Mouse (Mus musculus): ENCODE results near the gene Sugct.
"Not testable (repeated sequence)": the region's sequence is repeated elsewhere in the genome, so short reads cannot be mapped to it uniquely, and the experiment has no call there.

DNA sequence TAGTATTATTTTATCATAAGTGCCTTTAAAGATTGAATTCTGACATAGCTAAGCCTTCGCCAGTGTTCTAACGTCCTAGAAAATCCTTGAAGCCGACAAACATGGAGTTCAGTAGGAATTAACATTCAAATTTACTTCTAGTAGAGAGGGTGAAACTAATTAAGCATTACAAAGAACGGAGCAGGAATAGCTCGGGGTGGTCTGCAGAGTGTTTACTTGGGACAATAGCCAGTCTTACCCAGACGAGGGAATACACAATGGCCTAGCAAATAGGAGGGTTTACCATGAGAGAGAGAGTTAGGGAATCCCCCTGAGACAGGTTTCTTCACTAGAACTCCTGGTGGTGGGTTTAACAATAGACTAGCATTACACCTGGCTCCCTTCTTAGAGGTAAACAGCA lies 865.1 kb downstream of the Sugct start:
- TF ChIP-seq CTCF, EP300 (IDR thresholded peaks at IDR 0.05): not testable (repeated sequence)
